Mouse (Mus musculus) lung, postnatal 0 days (tissue): ENCODE data around the gene Pink1. TPM values are rescaled to one million over a fixed set of nuclear protein-coding genes. Genes with fewer than 3 reads are reported as not detected.
A peak's percentile ranks its signal among the peaks of the same experiment; 100 is the strongest.

Source experiments
- ATAC-seq: fragments of 200-750 bp; cut with Nextera tagmentation; 2 replicates; pipeline ENCODE4 v1.8.0; 2017; ENCODE audit warnings: moderate library complexity
- DNase-seq: peaks from one replicate; pipeline ENCODE4 v3.0.0-alpha.2; 2016; ENCODE audit warnings: low spot score
- H3K27ac ChIP-seq: fragments of 300-500 bp; sonication (generic); 2 replicates; pipeline ENCODE4 v1.5.1; 2014; ENCODE audit warnings: antibody characterized with exemption, mild to moderate bottlenecking, low read length, mixed read lengths
- H3K27me3 ChIP-seq: fragments of 300-500 bp; sonication (generic); replicated peaks from 2 replicates; pipeline ENCODE4 v1.6.1; 2014; ENCODE audit warnings: low read length, mixed read lengths; ENCODE audit not compliant: insufficient read depth
- H3K36me3 ChIP-seq: fragments of 300-500 bp; sonication (generic); 2 replicates; pipeline ENCODE4 v1.6.1; 2014; ENCODE audit warnings: low read length, mixed read lengths; ENCODE audit not compliant: insufficient read depth
- H3K4me1 ChIP-seq: fragments of 300-500 bp; sonication (generic); 2 replicates; pipeline ENCODE4 v1.6.1; 2014; ENCODE audit warnings: antibody characterized with exemption, low read depth, low read length, mixed read lengths; ENCODE audit not compliant: insufficient read depth
- H3K4me2 ChIP-seq: fragments of 300-500 bp; sonication (generic); replicated peaks from 2 replicates; pipeline ENCODE4 v1.6.1; 2014; ENCODE audit warnings: low read depth, mild to moderate bottlenecking, low read length, moderate library complexity, mixed read lengths
- H3K4me3 ChIP-seq: fragments of 300-500 bp; sonication (generic); 2 replicates; pipeline ENCODE4 v1.5.1; 2014; ENCODE audit warnings: low read depth, low read length
- H3K9ac ChIP-seq: fragments of 300-500 bp; sonication (generic); replicated peaks from 2 replicates; pipeline ENCODE4 v1.6.1; 2014; ENCODE audit warnings: low read depth, mild to moderate bottlenecking
- H3K9me3 ChIP-seq: fragments of 300-500 bp; sonication (generic); 2 replicates; pipeline ENCODE4 v1.6.1; 2016; ENCODE audit warnings: low read length, mixed read lengths
- CTCF ChIP-seq: IDR thresholded peaks from 2 replicates; pipeline ENCODE4 v1.5.1; 2016; ENCODE audit warnings: antibody characterized with exemption, mild to moderate bottlenecking
- EP300 ChIP-seq: IDR thresholded peaks from 2 replicates; pipeline ENCODE4 v1.6.1; 2016; ENCODE audit warnings: antibody characterized with exemption, mild to moderate bottlenecking, control low read depth
- WGBS: fragments of 180-500 bp; shearing (Covaris S2); extraction: QIAGEN DNeasy Blood & Tissue Kit; methylation state at CpG from one replicate; pipeline ENCODE4 v1.1.7; 2014; 5-methylcytosine and 5-hydroxymethylcytosine counted together
- polyA plus RNA-seq: library from polyadenylated mRNA; unstranded; fragments of >200 nt; fragmentation: Nextera tagmentation; extraction: Ambion mirVana; gene quantifications from 2 replicates; pipeline ENCODE4 v1.2.1, GENCODE M21; 2015

The Pink1 gene
- polyA plus RNA-seq, 1 experiment from 2014 or later = 129 TPM

- no peak overlapping the region for H3K27ac ChIP-seq
- 86% methylated on average over 2 of the region's 2 CpGs for WGBS
- TF ChIP-seq EP300 = no peak
- TF ChIP-seq CTCF = no peak
- ATAC-seq (no peak), DNase-seq (no peak)
- no peaks in the 10 kb centered on the region for H3K36me3 ChIP-seq
- no peaks in the 10 kb centered on the region for H3K4me1 ChIP-seq
- H3K9me3 ChIP-seq = no peaks in the 10 kb centered on the region; the same call in 1 of the 2 replicates
- no peaks in the 10 kb centered on the region for H3K27me3 ChIP-seq
- H3K4me2 ChIP-seq = no peak overlapping the region
- H3K9ac ChIP-seq = no peak overlapping the region
- H3K4me3 ChIP-seq = no peak overlapping the region
These were observed 29.4 kb upstream of the Pink1 start for GRCm38 (mm10) chr4:138355496-138355895.

GRCm38 (mm10) chr4:138353438-138354171, 27.5 kb upstream of the Pink1 start:
- Histone ChIP-seq H3K4me3 (no peak overlapping the region), H3K4me1 (no peaks in the 10 kb centered on the region), H3K9ac (no peak overlapping the region), H3K36me3 (no peaks in the 10 kb centered on the region), H3K27ac (no peak overlapping the region), H3K27me3 (no peaks in the 10 kb centered on the region), H3K9me3 (no peaks in the 10 kb centered on the region; the same call in 1 of the 2 replicates), H3K4me2 (no peak overlapping the region)
- no peak for DNase-seq
- WGBS = 66% methylated on average over 10 of the region's 10 CpGs
- TF ChIP-seq CTCF (peak; percentile 14; the same call in 1 of the 2 replicates), EP300 (no peak)
- no peak for ATAC-seq

DNA sequence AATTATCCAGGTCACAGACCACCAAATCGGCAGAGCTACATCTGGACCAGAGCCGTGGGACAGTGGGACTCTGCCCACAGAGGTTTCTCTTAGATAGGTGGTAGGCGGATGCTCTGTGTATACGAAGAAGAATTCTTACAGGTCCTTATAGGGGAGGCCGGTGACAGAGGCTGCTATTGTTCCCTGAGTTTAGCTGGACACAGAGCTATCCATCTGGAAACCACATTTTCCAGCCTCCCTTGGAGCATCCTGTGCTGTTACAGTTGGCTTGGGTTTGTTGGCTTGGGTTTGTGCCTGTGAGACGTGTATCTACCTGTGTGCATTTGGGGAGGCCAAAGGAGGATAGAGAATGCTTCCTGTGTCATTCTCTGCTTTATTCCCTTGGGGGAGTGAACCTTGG, 26.6 kb upstream of the Pink1 start:
- TF ChIP-seq EP300 (no peak), CTCF (no peak)
- Histone ChIP-seq H3K9me3 (no peaks in the 10 kb centered on the region; the same call in 1 of the 2 replicates), H3K36me3 (no peaks in the 10 kb centered on the region), H3K27me3 (no peaks in the 10 kb centered on the region), H3K9ac (no peak overlapping the region), H3K4me2 (no peak overlapping the region), H3K4me3 (no peak overlapping the region), H3K27ac (no peak overlapping the region), H3K4me1 (no peaks in the 10 kb centered on the region)
- WGBS = 90% methylated on average over 6 of the region's 6 CpGs
- DNase-seq (no peak), ATAC-seq (no peak)

GRCm38 (mm10) chr4:138351821-138352220, 25.7 kb upstream of the Pink1 start:
- H3K9ac ChIP-seq = no peak overlapping the region
- H3K27me3 ChIP-seq = no peaks in the 10 kb centered on the region
- no peaks in the 10 kb centered on the region for H3K4me1 ChIP-seq
- no peak overlapping the region for H3K4me3 ChIP-seq
- ATAC-seq = no peak
- no peak overlapping the region for H3K4me2 ChIP-seq
- H3K9me3 ChIP-seq = no peaks in the 10 kb centered on the region; the same call in 1 of the 2 replicates
- WGBS = 87% methylated on average over 5 of the region's 5 CpGs
- no peak overlapping the region for H3K27ac ChIP-seq
- DNase-seq = no peak
- H3K36me3 ChIP-seq = no peaks in the 10 kb centered on the region
- TF ChIP-seq CTCF (no peak), EP300 (no peak)

DNA sequence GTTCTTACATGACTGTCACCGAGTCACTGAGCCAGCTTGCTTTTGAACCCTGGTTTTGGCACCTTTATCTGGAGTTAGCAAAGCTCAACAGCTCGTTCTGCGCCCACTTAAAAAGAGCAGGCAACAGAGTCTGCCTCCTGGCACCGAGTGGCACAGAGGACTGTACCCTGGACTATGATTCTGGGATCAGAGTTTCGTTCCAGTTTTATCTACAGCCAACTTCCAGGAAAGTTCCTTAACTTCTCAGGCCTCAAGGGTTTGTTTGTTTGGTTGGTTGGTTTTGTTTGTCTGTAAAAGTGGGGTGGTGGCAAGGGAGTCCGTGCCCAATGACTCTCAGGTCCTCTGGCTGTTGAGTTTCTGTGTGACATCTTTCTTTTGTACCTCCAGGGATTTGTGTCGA, 22.6 kb upstream of the Pink1 start:
- no peak for DNase-seq

GRCm38 (mm10) chr4:138347280-138347679, 21.2 kb upstream of the Pink1 start:
- Histone ChIP-seq H3K4me2 (no peak overlapping the region), H3K27ac (no peak overlapping the region), H3K4me1 (no peaks in the 10 kb centered on the region), H3K27me3 (no peaks in the 10 kb centered on the region), H3K4me3 (no peak overlapping the region), H3K9me3 (no peaks in the 10 kb centered on the region; the same call in 1 of the 2 replicates), H3K9ac (no peak overlapping the region), H3K36me3 (no peaks in the 10 kb centered on the region)
- DNase-seq = no peak
- ATAC-seq = no peak
- TF ChIP-seq CTCF (no peak), EP300 (no peak)
- 65% methylated on average over 1 of the region's 1 CpGs for WGBS

More for the DNA sequence above, 22.6 kb upstream of the Pink1 start:
- TF ChIP-seq EP300 = no peak
- TF ChIP-seq CTCF = no peak
- Histone ChIP-seq H3K9me3 (no peaks in the 10 kb centered on the region; the same call in 1 of the 2 replicates), H3K36me3 (no peaks in the 10 kb centered on the region), H3K27ac (no peak overlapping the region), H3K4me3 (no peak overlapping the region), H3K9ac (no peak overlapping the region), H3K4me1 (no peaks in the 10 kb centered on the region), H3K4me2 (no peak overlapping the region), H3K27me3 (no peaks in the 10 kb centered on the region)
- ATAC-seq = no peak
- 56% methylated on average over 7 of the region's 7 CpGs for WGBS
